Mouse (Mus musculus): ENCODE measurements around the gene Man1c1. TPM values are rescaled to one million over a fixed set of nuclear protein-coding genes. Genes with fewer than 3 reads are reported as not detected.

The Man1c1 gene
- polyA plus RNA-seq, 1 experiment from 2014 or later = 1.9 TPM

DNA sequence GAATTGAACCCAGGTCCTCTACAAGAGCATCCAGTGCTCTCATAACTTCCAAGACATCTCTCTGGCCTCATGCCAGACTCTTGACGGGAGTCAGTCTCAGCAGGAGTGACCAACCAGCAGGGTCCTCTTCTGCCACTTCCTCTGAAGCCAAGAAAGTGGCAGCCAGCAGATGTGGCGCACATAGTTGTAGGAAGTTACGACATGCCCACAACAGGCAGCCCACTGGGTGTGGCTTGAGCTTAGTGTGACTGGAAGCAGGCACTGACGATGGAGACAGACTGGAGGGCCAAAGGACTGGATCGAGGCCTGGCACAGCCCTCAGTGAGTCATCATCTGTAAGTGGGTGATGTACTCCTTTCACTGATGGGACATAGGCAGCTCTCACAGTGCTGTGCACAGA, 115.1 kb downstream of the Man1c1 start:
- Histone ChIP-seq H3K4me2 (ENCODE audit: low read length) (no peak overlapping the region), H3K36me3 (ENCODE audit: control insufficient read depth, insufficient read depth, low read length) (no peaks in the 10 kb centered on the region), H3K4me3 (ENCODE audit: low read depth, low read length) (no peak overlapping the region), H3K27me3 (replicated peaks; ENCODE audit: control insufficient read depth, insufficient read depth, low read length) (no peaks in the 10 kb centered on the region), H3K9ac (ENCODE audit: low read length) (no peak overlapping the region), H3K9me3 (replicated peaks; ENCODE audit: control insufficient read depth, low read length) (no peaks in the 10 kb centered on the region), H3K27ac (ENCODE audit: low read depth, low read length) (no peak overlapping the region), H3K4me1 (ENCODE audit: control insufficient read depth, insufficient read depth, low read length) (peaks cover 15% of the 10 kb centered on the region)
- 87% methylated on average over 5 of the region's 5 CpGs for WGBS
- ATAC-seq (no peak), DNase-seq (ENCODE audit: low spot score) (no peak)

DNA sequence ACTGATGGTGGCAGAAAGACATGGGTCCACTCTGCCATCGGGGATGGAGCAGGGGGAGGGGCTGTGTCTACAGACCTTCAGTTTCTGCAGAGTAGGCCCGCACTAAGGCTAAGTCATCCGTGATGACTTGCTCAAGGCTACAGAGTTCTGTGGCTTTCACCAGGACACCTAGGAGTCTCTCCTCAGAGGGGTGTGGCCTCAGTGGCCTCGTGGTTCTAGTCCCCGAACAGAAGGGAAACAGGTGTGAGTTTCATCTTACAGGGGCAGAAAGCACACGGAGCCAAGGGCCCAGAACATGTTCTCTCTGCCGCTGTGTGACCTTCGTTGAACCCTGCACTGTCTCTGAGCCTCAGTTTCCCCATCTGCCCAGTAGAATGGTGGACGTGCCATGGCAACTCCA, 115.8 kb downstream of the Man1c1 start:
- DNase-seq (ENCODE audit: low spot score) = no peak
- H3K36me3 ChIP-seq (ENCODE audit: control insufficient read depth, insufficient read depth, low read length) = no peaks in the 10 kb centered on the region
- no peak for ATAC-seq

DNA sequence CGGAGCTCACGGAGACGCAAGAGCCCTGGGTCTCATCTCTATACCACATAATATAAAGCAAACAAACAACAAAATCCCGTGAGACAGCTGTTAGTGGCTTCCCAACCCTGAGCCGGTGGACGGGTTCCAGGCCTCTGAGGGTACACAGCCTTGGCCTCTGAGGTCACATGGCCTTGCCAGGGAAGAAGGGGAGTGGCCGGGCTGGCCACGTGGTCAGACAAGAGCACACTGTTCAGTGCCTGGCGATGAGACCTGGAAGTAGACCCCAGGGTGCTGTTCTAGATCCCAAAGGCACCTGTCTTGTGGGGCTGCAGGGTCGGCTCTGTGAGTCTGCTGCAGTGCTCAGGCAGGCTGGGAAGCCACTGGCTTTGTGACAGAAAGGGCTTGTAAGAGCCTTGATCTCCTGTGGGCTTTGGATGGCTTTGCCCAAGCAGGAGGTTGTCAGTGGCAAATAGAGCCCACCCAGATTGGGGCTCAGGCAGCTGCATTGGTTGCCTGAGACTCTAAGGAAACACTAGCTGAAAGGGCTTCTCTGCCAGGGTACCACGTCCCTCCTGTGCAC, 116.4 kb downstream of the Man1c1 start:
- Histone ChIP-seq H3K4me2 (ENCODE audit: low read length) (no peak overlapping the region), H3K36me3 (ENCODE audit: control insufficient read depth, insufficient read depth, low read length) (no peaks in the 10 kb centered on the region), H3K9me3 (replicated peaks; ENCODE audit: control insufficient read depth, low read length) (no peaks in the 10 kb centered on the region), H3K27ac (ENCODE audit: low read depth, low read length) (no peak overlapping the region), H3K4me1 (ENCODE audit: control insufficient read depth, insufficient read depth, low read length) (peaks cover 15% of the 10 kb centered on the region), H3K27me3 (replicated peaks; ENCODE audit: control insufficient read depth, insufficient read depth, low read length) (no peaks in the 10 kb centered on the region), H3K4me3 (ENCODE audit: low read depth, low read length) (no peak overlapping the region), H3K9ac (ENCODE audit: low read length) (no peak overlapping the region)
- DNase-seq (ENCODE audit: low spot score) (no peak), ATAC-seq (no peak)
- WGBS = 76% methylated on average over 11 of the region's 11 CpGs

More for the DNA sequence above, 115.8 kb downstream of the Man1c1 start:
- H3K9me3 ChIP-seq (replicated peaks; ENCODE audit: control insufficient read depth, low read length) = no peaks in the 10 kb centered on the region
- no peak overlapping the region for H3K4me2 ChIP-seq (ENCODE audit: low read length)
- WGBS = 89% methylated on average over 9 of the region's 9 CpGs
- no peak overlapping the region for H3K4me3 ChIP-seq (ENCODE audit: low read depth, low read length)
- H3K27ac ChIP-seq (ENCODE audit: low read depth, low read length) = no peak overlapping the region
- no peaks in the 10 kb centered on the region for H3K27me3 ChIP-seq (replicated peaks; ENCODE audit: control insufficient read depth, insufficient read depth, low read length)
- peaks cover 15% of the 10 kb centered on the region for H3K4me1 ChIP-seq (ENCODE audit: control insufficient read depth, insufficient read depth, low read length)
- no peak overlapping the region for H3K9ac ChIP-seq (ENCODE audit: low read length)

DNA sequence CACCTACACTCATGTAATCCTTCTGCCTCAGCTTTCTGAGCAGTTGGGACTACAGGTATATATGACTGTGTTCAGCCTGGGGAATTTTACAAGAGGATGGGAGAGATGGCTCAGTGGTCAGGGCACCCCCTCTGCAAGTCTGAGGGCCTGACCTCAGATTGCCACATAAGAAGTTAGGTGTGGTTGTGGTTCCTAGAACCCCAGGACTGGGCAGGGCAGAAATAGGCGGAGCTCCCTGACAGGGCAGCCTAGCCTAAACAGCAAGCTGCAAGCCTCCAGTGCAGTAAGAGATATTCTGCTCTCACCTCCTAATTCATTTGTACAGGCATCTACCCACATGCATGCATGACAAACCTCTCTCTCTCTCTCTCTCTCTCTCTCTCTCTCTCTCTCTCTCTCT, 117.5 kb downstream of the Man1c1 start:
- DNase-seq (ENCODE audit: low spot score) (no peak), ATAC-seq (no peak)
- H3K4me1 ChIP-seq (ENCODE audit: control insufficient read depth, insufficient read depth, low read length) = peaks cover 9% of the 10 kb centered on the region
- H3K27ac ChIP-seq (ENCODE audit: low read depth, low read length) = no peak overlapping the region
- no peaks in the 10 kb centered on the region for H3K27me3 ChIP-seq (replicated peaks; ENCODE audit: control insufficient read depth, insufficient read depth, low read length)
- no peak overlapping the region for H3K9ac ChIP-seq (ENCODE audit: low read length)
- H3K9me3 ChIP-seq (replicated peaks; ENCODE audit: control insufficient read depth, low read length) = no peaks in the 10 kb centered on the region
- H3K4me2 ChIP-seq (ENCODE audit: low read length) = no peak overlapping the region
- H3K36me3 ChIP-seq (ENCODE audit: control insufficient read depth, insufficient read depth, low read length) = no peaks in the 10 kb centered on the region
- no peak overlapping the region for H3K4me3 ChIP-seq (ENCODE audit: low read depth, low read length)
- 94% methylated on average over 1 of the region's 1 CpGs for WGBS

DNA sequence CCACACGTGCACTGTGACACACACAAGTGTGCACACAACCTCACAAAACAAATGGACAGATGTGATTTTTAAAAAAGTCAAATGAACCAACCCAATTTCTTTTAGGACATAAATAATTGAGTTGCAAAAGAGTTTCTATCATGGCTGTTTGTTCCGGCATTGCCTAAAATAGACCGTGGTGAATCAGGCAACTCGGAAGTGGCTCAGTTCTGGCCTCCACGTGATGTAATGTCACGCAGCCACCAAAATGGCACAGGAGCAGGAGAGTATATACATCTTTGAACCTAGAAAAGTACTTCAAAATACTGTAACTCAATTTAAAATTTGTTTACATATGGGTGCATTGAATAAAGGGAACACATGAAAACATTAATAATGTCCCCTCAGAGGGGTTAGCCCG, 118.0 kb downstream of the Man1c1 start:
- ATAC-seq (no peak), DNase-seq (ENCODE audit: low spot score) (no peak)
- H3K9ac ChIP-seq (ENCODE audit: low read length) = no peak overlapping the region
- no peak overlapping the region for H3K27ac ChIP-seq (ENCODE audit: low read depth, low read length)
- no peaks in the 10 kb centered on the region for H3K9me3 ChIP-seq (replicated peaks; ENCODE audit: control insufficient read depth, low read length)
- peaks cover 4% of the 10 kb centered on the region; the same call in 1 of the 2 replicates for H3K4me1 ChIP-seq (ENCODE audit: control insufficient read depth, insufficient read depth, low read length)
- 89% methylated on average over 7 of the region's 7 CpGs for WGBS
- no peak overlapping the region for H3K4me2 ChIP-seq (ENCODE audit: low read length)
- H3K36me3 ChIP-seq (ENCODE audit: control insufficient read depth, insufficient read depth, low read length) = no peaks in the 10 kb centered on the region
- H3K27me3 ChIP-seq (replicated peaks; ENCODE audit: control insufficient read depth, insufficient read depth, low read length) = no peaks in the 10 kb centered on the region
- no peak overlapping the region for H3K4me3 ChIP-seq (ENCODE audit: low read depth, low read length)

DNA sequence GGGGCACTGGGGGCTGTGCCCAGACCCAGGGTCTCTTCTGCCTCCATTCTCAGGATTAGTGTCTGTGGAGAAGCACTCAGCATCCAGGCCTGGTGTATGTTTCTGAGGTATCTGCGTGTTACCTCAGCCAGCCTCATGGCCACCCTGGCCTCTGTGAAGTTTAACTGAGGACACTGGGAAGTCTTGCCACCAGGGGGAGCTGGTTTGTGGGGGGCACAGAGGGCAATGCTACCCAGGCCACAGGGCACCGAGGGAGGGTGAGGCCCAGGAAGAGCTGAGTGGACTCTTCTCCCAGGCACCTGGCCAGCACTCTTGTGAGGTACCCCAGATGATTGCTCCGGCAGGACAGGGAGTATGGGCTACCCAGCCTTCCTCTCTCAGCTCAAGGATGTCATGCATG, 120.6 kb downstream of the Man1c1 start:
- Histone ChIP-seq H3K4me3 (ENCODE audit: low read depth, low read length) (no peak overlapping the region), H3K36me3 (ENCODE audit: control insufficient read depth, insufficient read depth, low read length) (no peaks in the 10 kb centered on the region), H3K9ac (ENCODE audit: low read length) (no peak overlapping the region), H3K27me3 (replicated peaks; ENCODE audit: control insufficient read depth, insufficient read depth, low read length) (no peaks in the 10 kb centered on the region), H3K4me2 (ENCODE audit: low read length) (no peak overlapping the region), H3K27ac (ENCODE audit: low read depth, low read length) (no peak overlapping the region), H3K4me1 (ENCODE audit: control insufficient read depth, insufficient read depth, low read length) (peaks cover 15% of the 10 kb centered on the region), H3K9me3 (replicated peaks; ENCODE audit: control insufficient read depth, low read length) (no peaks in the 10 kb centered on the region)
- ATAC-seq (no peak), DNase-seq (ENCODE audit: low spot score) (no peak)
- 80% methylated on average over 3 of the region's 3 CpGs for WGBS

DNA sequence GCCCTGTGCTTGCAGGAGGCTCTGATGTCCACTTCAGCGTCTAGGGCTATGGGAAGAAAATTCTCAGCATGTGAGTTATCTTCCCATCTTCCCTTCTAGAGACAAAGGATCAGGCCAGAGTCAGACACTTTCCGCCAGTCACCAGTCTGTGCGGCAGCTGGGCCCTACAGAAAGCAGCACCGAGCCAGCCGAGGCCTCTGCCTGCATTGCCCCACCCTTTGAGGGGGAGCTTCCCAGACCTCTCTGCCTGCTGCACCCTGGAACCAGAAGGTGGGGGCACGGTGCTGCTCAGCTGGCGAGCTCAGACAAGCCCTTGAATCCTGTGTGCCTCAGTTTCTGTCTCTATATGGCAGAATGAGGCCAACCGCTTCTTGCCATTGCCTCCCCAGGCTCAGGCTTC, 122.7 kb downstream of the Man1c1 start:
- Histone ChIP-seq H3K9me3 (replicated peaks; ENCODE audit: control insufficient read depth, low read length) (no peaks in the 10 kb centered on the region), H3K4me1 (ENCODE audit: control insufficient read depth, insufficient read depth, low read length) (peaks cover 19% of the 10 kb centered on the region), H3K4me2 (ENCODE audit: low read length) (no peak overlapping the region), H3K27ac (ENCODE audit: low read depth, low read length) (peak overlapping the region; percentile 75), H3K9ac (ENCODE audit: low read length) (0 out of 2 replicates have a peak overlapping the region, but pooled peaks have one; percentile 1), H3K27me3 (replicated peaks; ENCODE audit: control insufficient read depth, insufficient read depth, low read length) (no peaks in the 10 kb centered on the region), H3K4me3 (ENCODE audit: low read depth, low read length) (no peak overlapping the region), H3K36me3 (ENCODE audit: control insufficient read depth, insufficient read depth, low read length) (no peaks in the 10 kb centered on the region)
- no peak for ATAC-seq
- 53% methylated on average over 8 of the region's 8 CpGs for WGBS
- peak; percentile 39 for DNase-seq (ENCODE audit: low spot score)

DNA sequence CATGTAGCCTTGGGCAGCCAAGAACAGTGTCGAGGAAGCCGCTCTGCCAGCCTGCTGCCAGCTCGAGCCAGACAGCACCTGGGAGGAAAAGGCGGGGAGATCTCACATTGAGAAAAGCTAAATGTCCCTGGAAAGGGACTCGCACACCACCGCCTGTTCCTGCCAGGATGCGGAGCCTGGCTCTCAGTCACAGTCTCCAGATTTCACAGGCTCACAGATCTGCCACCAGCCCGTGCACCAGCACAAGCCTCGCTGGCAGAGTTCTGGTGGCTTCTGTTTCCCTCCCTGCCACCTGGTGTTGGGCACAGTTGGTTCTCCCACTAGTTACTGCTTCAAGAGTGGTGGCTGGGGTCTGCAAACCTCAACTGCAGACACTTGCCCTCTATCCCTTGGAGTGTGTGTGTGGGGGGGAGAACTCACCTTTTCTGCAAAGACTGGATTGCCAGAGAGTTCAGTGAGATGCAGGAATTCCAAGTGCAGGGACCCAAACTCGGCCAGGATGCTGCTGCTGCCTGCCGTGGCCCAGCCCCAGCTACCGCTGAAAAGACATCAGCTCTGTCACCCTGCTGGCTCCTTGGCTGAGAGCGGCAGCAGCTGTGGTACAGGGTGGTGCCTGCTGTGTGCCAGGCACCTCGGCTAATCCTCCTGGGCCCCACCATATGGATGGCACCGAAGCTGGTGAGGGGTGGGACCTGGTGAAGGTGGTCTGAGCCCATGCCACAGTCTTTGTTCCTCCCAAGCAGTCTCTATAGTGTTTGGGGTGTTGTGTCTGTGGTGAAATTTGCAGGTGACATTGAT, 123.5 kb downstream of the Man1c1 start:
- DNase-seq (ENCODE audit: low spot score) (peak; percentile 84), ATAC-seq (peak; percentile 82)
- Histone ChIP-seq H3K4me3 (ENCODE audit: low read depth, low read length) (no peak overlapping the region), H3K9me3 (replicated peaks; ENCODE audit: control insufficient read depth, low read length) (no peaks in the 10 kb centered on the region), H3K4me1 (ENCODE audit: control insufficient read depth, insufficient read depth, low read length) (peaks cover 19% of the 10 kb centered on the region), H3K36me3 (ENCODE audit: control insufficient read depth, insufficient read depth, low read length) (no peaks in the 10 kb centered on the region), H3K4me2 (ENCODE audit: low read length) (no peak overlapping the region), H3K27ac (ENCODE audit: low read depth, low read length) (peak overlapping the region; percentile 75), H3K9ac (ENCODE audit: low read length) (no peak overlapping the region), H3K27me3 (replicated peaks; ENCODE audit: control insufficient read depth, insufficient read depth, low read length) (no peaks in the 10 kb centered on the region)
- WGBS = 53% methylated on average over 15 of the region's 15 CpGs

DNA sequence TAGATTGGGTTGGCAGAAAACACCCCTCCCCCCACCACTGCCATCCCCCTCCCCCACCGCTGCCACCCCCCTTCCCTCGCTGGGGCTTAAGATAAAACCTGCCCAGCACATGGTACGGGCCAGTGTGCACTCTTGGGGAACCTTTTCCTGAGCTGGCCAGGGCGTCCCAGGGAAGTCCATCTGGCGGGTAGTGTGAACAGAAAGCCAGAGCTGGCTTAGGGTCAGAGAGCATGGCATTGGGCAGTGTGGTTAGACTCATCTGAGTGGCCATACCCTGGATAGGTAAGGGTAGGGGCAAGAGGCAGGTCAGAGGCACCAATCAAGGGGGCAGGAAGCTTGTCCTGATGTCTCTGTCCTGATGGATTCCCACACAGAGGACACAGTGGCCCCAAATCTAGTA, 124.5 kb downstream of the Man1c1 start:
- Histone ChIP-seq H3K4me2 (ENCODE audit: low read length) (no peak overlapping the region), H3K4me1 (ENCODE audit: control insufficient read depth, insufficient read depth, low read length) (peaks cover 19% of the 10 kb centered on the region), H3K27me3 (replicated peaks; ENCODE audit: control insufficient read depth, insufficient read depth, low read length) (no peaks in the 10 kb centered on the region), H3K4me3 (ENCODE audit: low read depth, low read length) (no peak overlapping the region), H3K36me3 (ENCODE audit: control insufficient read depth, insufficient read depth, low read length) (no peaks in the 10 kb centered on the region), H3K27ac (ENCODE audit: low read depth, low read length) (peak overlapping the region; percentile 75; the same call in 1 of the 2 replicates), H3K9me3 (replicated peaks; ENCODE audit: control insufficient read depth, low read length) (no peaks in the 10 kb centered on the region), H3K9ac (ENCODE audit: low read length) (peak overlapping the region; percentile 25; the same call in 1 of the 2 replicates)
- WGBS = 39% methylated on average over 5 of the region's 5 CpGs
- DNase-seq (ENCODE audit: low spot score) (no peak), ATAC-seq (no peak)
